In genomic region chr17:46003717-46004481, GRCm38 (mm10) we compare ENCODE assay signal across 12 mouse cellular contexts. TPM values are rescaled to one million over a fixed set of nuclear protein-coding genes. Genes with fewer than 3 reads are reported as not detected.
A peak's percentile ranks its signal among the peaks of the same experiment; 100 is the strongest.
DNase-seq lines count a peak whose midpoint lies in the region; ATAC-seq and TF ChIP-seq lines count a peak whose summit lies in the region.
"Had no signal": no experiment of that assay in that cellular context is flagged by ENCODE, and none has a peak within 500 bp of the region (broad histone marks: within the 10 kb centered on the region; RNA-seq: fewer than 3 reads in every experiment).

No protein-coding gene starts in this region.

- H3K27me3 ChIP-seq in heart, adult 2 months (ENCODE audit: control insufficient read depth, insufficient read depth, low read length), result no peaks in the 10 kb centered on the region
- no peaks in the 10 kb centered on the region for H3K27me3 ChIP-seq in heart, embryonic 11.5 days (ENCODE audit: control insufficient read depth, insufficient read depth, low read length)
- H3K27me3 ChIP-seq in stomach, embryonic 15.5 days (replicated peaks), result no peaks in the 10 kb centered on the region
- H3K27me3 ChIP-seq in hindbrain, embryonic 14.5 days (ENCODE audit: control insufficient read depth, insufficient read depth, low read length), result no peaks in the 10 kb centered on the region
- H3K27me3 ChIP-seq: midbrain, embryonic 12.5 days had no signal

- DNase-seq in heart, adult 2 months, result peak; percentile 41 to 67
- peak; percentile 50 for DNase-seq in lung, postnatal 25 days (ENCODE audit: low spot score)
- no peak for DNase-seq in lung, postnatal 10 days
- DNase-seq in heart, postnatal 10 days, result peak; percentile 66
- DNase-seq in thymus, postnatal 25 days, result no peak
- DNase-seq in hindbrain, embryonic 14.5 days (ENCODE audit: low spot score), result no peak
- DNase-seq: layer of hippocampus, adult 9-11 months; thymus, postnatal 14 days had no signal

- TF ChIP-seq CTCF in heart, adult 2 months (IDR thresholded peaks at IDR 0.05), result no peak

- no peak for ATAC-seq in heart, embryonic 11.5 days (replicated peaks; ENCODE audit: insufficient number of reproducible peaks, low FRiP score, low TSS enrichment)
- peak; percentile 47 for ATAC-seq in stomach, embryonic 15.5 days (ENCODE audit: insufficient read depth, low FRiP score, low read depth)
- no peak for ATAC-seq in hindbrain, embryonic 14.5 days (ENCODE audit: low FRiP score)

- no peak overlapping the region for H3K4me3 ChIP-seq in heart, adult 2 months
- no peak overlapping the region for H3K4me3 ChIP-seq in heart, embryonic 11.5 days (ENCODE audit: low read depth, low read length)
- no peak overlapping the region for H3K4me3 ChIP-seq in stomach, embryonic 15.5 days (replicated peaks)
- no peak overlapping the region for H3K4me3 ChIP-seq in hindbrain, embryonic 14.5 days (replicated peaks; ENCODE audit: low read length)
- H3K4me3 ChIP-seq: erythroblast, embryonic 14.5 days; midbrain, embryonic 12.5 days had no signal

- no peak overlapping the region for H3K9ac ChIP-seq in heart, adult 2 months (ENCODE audit: low read depth, low read length)
- H3K9ac ChIP-seq in heart, embryonic 11.5 days (ENCODE audit: low read depth, low read length), result no peak overlapping the region
- H3K9ac ChIP-seq in stomach, embryonic 15.5 days, result no peak overlapping the region
- no peak overlapping the region for H3K9ac ChIP-seq in hindbrain, embryonic 14.5 days
- H3K9ac ChIP-seq: midbrain, embryonic 12.5 days had no signal

- H3K36me3 ChIP-seq in heart, adult 2 months (ENCODE audit: control insufficient read depth, insufficient read depth, low read length), result no peaks in the 10 kb centered on the region
- no peaks in the 10 kb centered on the region for H3K36me3 ChIP-seq in heart, embryonic 11.5 days (ENCODE audit: control insufficient read depth, insufficient read depth, low read length)
- H3K36me3 ChIP-seq in stomach, embryonic 15.5 days, result no peaks in the 10 kb centered on the region
- H3K36me3 ChIP-seq in hindbrain, embryonic 14.5 days (replicated peaks; ENCODE audit: control insufficient read depth, insufficient read depth), result no peaks in the 10 kb centered on the region
- H3K36me3 ChIP-seq: midbrain, embryonic 12.5 days had no signal

- peaks cover 3% of the 10 kb centered on the region for H3K4me1 ChIP-seq in heart, adult 2 months (ENCODE audit: control insufficient read depth, insufficient read depth, low read length)
- H3K4me1 ChIP-seq in heart, embryonic 11.5 days (ENCODE audit: control insufficient read depth, insufficient read depth, low read length), result no peaks in the 10 kb centered on the region
- H3K4me1 ChIP-seq in stomach, embryonic 15.5 days, result peaks cover 4% of the 10 kb centered on the region; the same call in 1 of the 2 replicates
- no peaks in the 10 kb centered on the region for H3K4me1 ChIP-seq in hindbrain, embryonic 14.5 days (replicated peaks; ENCODE audit: control insufficient read depth, insufficient read depth, low read length)
- H3K4me1 ChIP-seq: midbrain, embryonic 12.5 days had no signal

- WGBS in heart, adult 2 months, result 43% methylated on average over 15 of the region's 15 CpGs
- 67% methylated on average over 15 of the region's 15 CpGs for WGBS in heart, embryonic 11.5 days (ENCODE audit: insufficient replicate concordance)
- WGBS in stomach, embryonic 15.5 days, result 61% methylated on average over 15 of the region's 15 CpGs
- WGBS in hindbrain, embryonic 14.5 days, result 74% methylated on average over 15 of the region's 15 CpGs

- TF ChIP-seq POLR2A in heart, adult 2 months (IDR thresholded peaks at IDR 0.05; ENCODE audit: insufficient read depth, low read depth, low read length), result no peak

- no peaks in the 10 kb centered on the region for H3K9me3 ChIP-seq in heart, embryonic 11.5 days (replicated peaks; ENCODE audit: control insufficient read depth, low read length)
- no peaks in the 10 kb centered on the region for H3K9me3 ChIP-seq in stomach, embryonic 15.5 days
- no peaks in the 10 kb centered on the region for H3K9me3 ChIP-seq in hindbrain, embryonic 14.5 days (ENCODE audit: control insufficient read depth, low read length)
- H3K9me3 ChIP-seq: midbrain, embryonic 12.5 days had no signal

- no peak overlapping the region for H3K4me2 ChIP-seq in heart, embryonic 11.5 days
- H3K4me2 ChIP-seq in stomach, embryonic 15.5 days, result no peak overlapping the region
- no peak overlapping the region for H3K4me2 ChIP-seq in hindbrain, embryonic 14.5 days (replicated peaks)
- H3K4me2 ChIP-seq: midbrain, embryonic 12.5 days had no signal

- TF ChIP-seq EP300 in heart, adult 2 months (IDR thresholded peaks at IDR 0.05; ENCODE audit: insufficient read depth, low read depth, low read length), result peak; percentile 63; the same call in 1 of the 2 replicates

- intact Hi-C loops in heart, adult 2 months (cut with DNase I), result no loop called here
- intact Hi-C loops in heart, postnatal 10 days (cut with DNase I), result no loop called here

- no peak overlapping the region; the same call in 1 of the 2 replicates for H3K27ac ChIP-seq in heart, adult 2 months
- no peak overlapping the region for H3K27ac ChIP-seq in heart, embryonic 11.5 days (ENCODE audit: low read depth, low read length)
- no peak overlapping the region for H3K27ac ChIP-seq in stomach, embryonic 15.5 days
- no peak overlapping the region for H3K27ac ChIP-seq in hindbrain, embryonic 14.5 days
- H3K27ac ChIP-seq: midbrain, embryonic 12.5 days had no signal

- H3K79me2 ChIP-seq in heart, adult 2 months (replicated peaks; ENCODE audit: control insufficient read depth, insufficient read depth, low read length), result no peaks in the 10 kb centered on the region

RNA-seq across cellular contexts. Expression of gene Vegfa, which starts 28.3 kb away (rescaled TPM):
- 100 to 1,000 TPM; 207 to 328 TPM for total RNA-seq in heart, adult 2 months (2021)
- 384 and 618 TPM in 2 replicates for polyA plus RNA-seq in heart, adult 2 months (2012; rRNA removed)
- 4.9 and 7.4 TPM in 2 replicates for polyA plus RNA-seq in heart, embryonic 11.5 days (2014; fragmentation: Nextera tagmentation; extraction: Ambion mirVana)
- total RNA-seq in heart, postnatal 10 days (2021), result 100 to 1,000 TPM; 231 to 234 TPM
- 4.9 and 5.7 TPM in 2 replicates for polyA plus RNA-seq in stomach, embryonic 15.5 days (2015; fragmentation: Nextera tagmentation; extraction: Ambion mirVana)
- polyA plus RNA-seq in hindbrain, embryonic 14.5 days (2014; fragmentation: Nextera tagmentation; extraction: Ambion mirVana), result 4.1 and 6.5 TPM in 2 replicates

Comparison
In these comparisons a context has a peak if more than half of its experiments do, and no peak if none do; other contexts are left out.
1. DNase-seq: peak in heart, adult 2 months (2 of 2), lung, postnatal 25 days (single experiment) and heart, postnatal 10 days (2 of 2); none in lung, postnatal 10 days (single experiment), thymus, postnatal 25 days (single experiment) and hindbrain, embryonic 14.5 days (single experiment).
2. RNA of gene Vegfa, which starts 28.3 kb away (polyA plus RNA-seq): 384 to 618 TPM in heart, adult 2 months; 4.9 to 7.4 TPM in heart, embryonic 11.5 days, 4.1 to 6.5 TPM in hindbrain, embryonic 14.5 days and 4.9 to 5.7 TPM in stomach, embryonic 15.5 days; every median in the first group is over 10 times any median in the second.